Mouse (Mus musculus) testis, adult 2 months (tissue): ENCODE measurements around the gene Zfp462. TPM values are rescaled to one million over a fixed set of nuclear protein-coding genes. Genes with fewer than 3 reads are reported as not detected.

ENCODE experiments used
- H3K27ac ChIP-seq: fragments of 200-500 bp; 2 replicates; pipeline ENCODE4 v1.5.1; 2012; ENCODE audit warnings: low read depth, low read length; ENCODE audit not compliant: control insufficient read depth, insufficient read depth
- H3K27me3 ChIP-seq: fragments of 200-500 bp; 2 replicates; pipeline ENCODE4 v1.6.1; 2012; ENCODE audit warnings: mild to moderate bottlenecking, low read length, moderate library complexity; ENCODE audit not compliant: control insufficient read depth, insufficient read depth
- H3K36me3 ChIP-seq: fragments of 200-500 bp; 2 replicates; pipeline ENCODE4 v1.6.1; 2012; ENCODE audit warnings: mild to moderate bottlenecking, low read length; ENCODE audit not compliant: control insufficient read depth, insufficient read depth
- H3K4me1 ChIP-seq: fragments of 200-500 bp; 2 replicates; pipeline ENCODE4 v1.6.1; 2012; ENCODE audit warnings: low read length; ENCODE audit not compliant: control insufficient read depth, insufficient read depth
- H3K4me3 ChIP-seq: fragments of 200-500 bp; 2 replicates; pipeline ENCODE4 v1.5.1; 2012; ENCODE audit warnings: low read depth, mild to moderate bottlenecking, low read length, moderate library complexity, mixed read lengths; ENCODE audit not compliant: control insufficient read depth
- CTCF ChIP-seq: fragments of 200-500 bp; IDR thresholded peaks from 2 replicates; pipeline ENCODE4 v1.5.1; 2012; ENCODE audit warnings: low read depth, mild to moderate bottlenecking, inconsistent platforms, low read length, moderate library complexity; ENCODE audit not compliant: control insufficient read depth, insufficient read depth, insufficient replicate concordance
- POLR2A ChIP-seq: fragments of 200-500 bp; IDR thresholded peaks from 2 replicates; pipeline ENCODE4 v1.6.1; 2012; ENCODE audit warnings: low read depth, mild to moderate bottlenecking, inconsistent platforms, low read length, moderate library complexity; ENCODE audit not compliant: control insufficient read depth
- polyA plus RNA-seq: library from polyadenylated mRNA; depleted of rRNA; stranded (reverse); fragments of >200 nt; gene quantifications from 2 replicates; pipeline ENCODE4 v1.2.3, GENCODE M21; 2012

Zfp462 gene
- polyA plus RNA-seq, 1 experiment: 5.7 TPM

DNA sequence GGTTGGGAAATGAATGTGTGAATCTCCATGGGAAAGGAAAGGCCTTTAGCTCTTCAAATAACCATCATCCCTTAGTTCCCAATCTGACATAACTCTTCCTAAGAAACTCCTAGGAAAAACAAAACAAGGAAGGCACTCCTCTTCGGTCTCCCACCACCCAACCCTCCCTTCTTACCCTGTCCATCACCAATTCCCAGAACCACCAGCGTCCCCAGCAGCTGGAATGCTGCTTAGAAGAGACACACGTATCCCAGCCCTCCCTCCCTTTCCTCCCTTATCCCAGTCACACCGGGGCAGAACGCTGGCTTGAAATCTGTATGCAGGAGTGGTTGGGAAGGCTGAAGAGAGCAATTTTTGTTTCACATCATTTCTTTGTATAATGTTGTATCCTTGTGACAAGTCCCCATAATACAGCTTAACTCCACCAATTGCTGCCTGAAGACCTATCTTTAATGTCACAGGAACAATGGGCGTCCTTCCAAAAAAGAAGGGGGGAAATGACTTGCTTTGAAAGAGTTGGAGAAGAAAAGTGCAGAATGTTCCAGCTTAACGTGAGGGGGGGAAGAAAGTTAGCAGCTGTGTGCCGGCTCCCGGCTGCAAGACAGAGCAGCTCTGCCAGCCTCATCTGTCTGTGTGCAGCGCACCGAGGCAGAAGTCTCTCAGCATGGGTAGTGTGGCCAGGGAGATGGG lies 180.3 kb downstream of the Zfp462 start:
- Histone ChIP-seq H3K4me3 (no peak overlapping the region), H3K36me3 (no peaks in the 10 kb centered on the region), H3K27me3 (no peaks in the 10 kb centered on the region), H3K4me1 (no peaks in the 10 kb centered on the region), H3K27ac (no peak overlapping the region)
- TF ChIP-seq CTCF (no peak), POLR2A (no peak)

DNA sequence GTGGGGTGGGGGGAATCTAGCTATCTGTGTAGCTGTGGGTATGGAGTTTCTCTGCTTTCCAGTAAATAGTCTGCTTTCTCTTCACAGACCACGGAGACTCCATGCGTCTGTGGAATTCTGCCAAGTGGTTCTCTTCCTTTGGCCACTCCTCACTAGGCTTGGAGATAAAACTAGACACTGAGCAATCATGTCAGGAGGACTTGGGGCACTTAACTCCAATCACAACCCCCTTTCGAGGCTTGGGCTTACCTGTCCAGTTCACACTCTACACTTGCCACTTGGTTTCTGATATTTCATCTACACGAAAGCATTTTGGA lies 180.8 kb downstream of the Zfp462 start:
- Histone ChIP-seq H3K4me3 (no peak overlapping the region), H3K4me1 (no peaks in the 10 kb centered on the region), H3K36me3 (no peaks in the 10 kb centered on the region), H3K27me3 (no peaks in the 10 kb centered on the region), H3K27ac (no peak overlapping the region)
- no peak for TF ChIP-seq CTCF
- TF ChIP-seq POLR2A: no peak

DNA sequence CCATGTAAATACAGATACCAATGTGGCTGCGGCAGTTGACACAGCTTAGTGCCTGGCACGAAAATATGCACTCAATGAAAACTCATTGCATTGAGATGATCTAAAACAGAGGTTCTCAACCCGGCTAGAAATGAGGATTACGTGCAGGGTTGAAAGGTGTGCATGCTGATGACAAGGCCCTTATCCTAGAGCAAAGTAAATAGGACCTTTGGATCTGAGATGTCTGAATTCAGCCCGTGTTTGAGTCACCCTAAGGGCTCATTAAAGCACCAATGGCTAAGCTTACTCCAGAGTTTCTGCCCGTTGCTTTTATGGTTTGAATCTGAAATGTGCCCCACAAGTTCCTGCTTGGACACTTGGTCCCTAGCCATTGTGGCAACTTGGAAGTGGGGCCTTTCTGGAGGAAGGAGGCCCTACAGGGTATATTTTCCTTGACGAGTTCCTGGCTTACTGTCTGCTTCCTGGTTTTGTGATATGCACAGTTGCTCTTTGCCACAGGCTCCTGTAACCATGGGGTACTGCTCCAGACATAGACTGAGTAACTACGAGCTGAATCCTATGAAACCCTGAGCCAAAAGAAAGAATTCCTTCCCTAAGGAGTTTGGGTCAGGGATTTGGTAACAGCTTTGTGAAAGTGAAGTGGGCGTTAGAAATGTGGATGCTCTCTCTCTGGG lies 182.5 kb downstream of the Zfp462 start:
- no peaks in the 10 kb centered on the region for H3K36me3 ChIP-seq
- H3K27ac ChIP-seq: no peak overlapping the region
- H3K4me3 ChIP-seq: no peak overlapping the region
- H3K4me1 ChIP-seq: no peaks in the 10 kb centered on the region
- no peaks in the 10 kb centered on the region for H3K27me3 ChIP-seq
- no peak for TF ChIP-seq POLR2A
- no peak for TF ChIP-seq CTCF

DNA sequence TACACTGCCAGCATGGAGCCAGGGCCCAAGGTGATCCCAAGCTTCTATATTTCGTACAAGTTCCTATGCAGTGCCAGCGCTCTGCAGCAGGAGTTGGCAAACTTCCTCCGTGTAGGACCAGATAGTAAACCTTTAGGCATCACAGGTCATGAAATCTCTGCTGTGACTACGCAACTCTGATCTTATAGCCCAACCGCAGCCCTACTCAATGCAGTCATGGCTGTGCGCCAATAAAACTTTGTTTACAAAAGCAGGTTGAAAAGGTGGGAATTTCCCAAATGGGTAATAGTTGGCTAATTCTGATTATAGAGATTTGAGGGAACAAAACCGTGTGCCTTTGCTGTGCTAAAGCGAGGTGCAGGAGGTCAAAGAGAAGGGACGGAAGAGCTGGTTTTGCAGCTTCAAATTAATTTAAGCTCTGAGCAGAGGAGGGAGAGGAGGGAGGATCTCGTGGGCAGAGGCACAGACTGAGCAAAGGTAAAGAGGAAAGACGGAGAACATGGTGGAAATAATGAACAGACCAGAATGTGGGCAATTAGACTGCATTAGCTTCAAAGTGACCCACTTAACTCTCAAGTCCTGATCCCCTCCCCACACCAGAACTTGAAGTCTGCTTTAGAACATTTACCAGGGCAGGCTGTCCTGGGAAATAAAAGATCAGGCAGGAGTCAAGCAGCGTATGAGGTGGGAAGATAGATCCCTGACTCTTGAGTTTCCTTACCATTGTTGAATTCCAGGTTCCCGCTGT lies 183.4 kb downstream of the Zfp462 start:
- Histone ChIP-seq H3K36me3 (no peaks in the 10 kb centered on the region), H3K4me3 (no peak overlapping the region), H3K27ac (no peak overlapping the region), H3K27me3 (no peaks in the 10 kb centered on the region), H3K4me1 (no peaks in the 10 kb centered on the region)
- TF ChIP-seq POLR2A (no peak), CTCF (no peak)
